Mouse (Mus musculus): ENCODE measurements around the gene Rcn1. TPM values are rescaled to one million over a fixed set of nuclear protein-coding genes. Genes with fewer than 3 reads are reported as not detected.

Gene Rcn1
- polyA plus RNA-seq (2015; fragmentation: Illumina TruSeq; extraction: RNeasy Lipid Tissue Mini Kit (QIAGEN cat#74804); ENCODE audit: insufficient read depth, low replicate concordance) = 36.6 TPM

DNA sequence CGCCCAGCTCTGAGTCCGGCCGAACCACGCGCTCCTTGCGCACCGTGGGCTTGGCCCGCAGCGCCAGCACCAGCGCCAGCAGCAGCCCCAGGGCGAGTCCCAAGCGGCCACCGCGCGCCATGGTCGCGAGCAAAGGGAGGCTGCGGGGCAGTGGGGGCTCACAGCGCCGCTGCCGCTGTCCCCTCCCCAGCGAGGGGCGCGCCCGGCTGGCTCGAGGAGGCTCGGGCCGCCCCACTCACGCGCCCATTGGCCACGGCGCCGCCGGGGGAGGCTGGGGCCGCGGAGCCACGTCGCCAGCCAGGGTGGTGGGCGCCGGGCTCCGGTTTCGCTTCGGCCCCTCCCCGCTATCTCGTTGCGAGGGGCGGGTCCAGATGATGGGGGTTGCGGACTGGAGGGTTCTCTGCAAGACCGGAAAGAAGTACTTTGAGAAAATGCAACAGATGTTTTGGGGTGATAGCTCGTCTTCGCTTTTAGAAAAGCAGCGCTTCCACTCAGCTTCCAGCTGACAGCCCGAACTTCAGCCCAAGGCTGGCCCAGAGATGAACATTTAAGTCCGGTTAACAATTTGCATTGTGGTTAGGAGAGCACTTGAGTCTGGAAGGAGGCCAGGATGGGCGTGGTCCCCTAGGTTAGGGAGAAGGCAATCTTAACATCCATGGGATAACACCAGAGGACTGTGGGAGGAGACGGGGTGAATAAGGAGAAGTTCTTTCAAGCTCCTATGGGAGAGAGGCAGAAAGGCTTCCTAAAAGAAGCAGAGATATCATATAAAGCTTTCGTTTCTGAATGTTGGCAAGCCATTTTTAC, at the start of gene Rcn1:
Rcn1 (minus strand) TSS at position 235 of the 807 bp plus-strand sequence.

Other genes with a start within 250 kb of the Rcn1 start
- gene Them7, start 175.0 kb downstream of the Rcn1 start, polyA plus RNA-seq (2015; fragmentation: Illumina TruSeq; extraction: RNeasy Lipid Tissue Mini Kit (QIAGEN cat#74804); ENCODE audit: insufficient read depth, low replicate concordance) = not detected

Measured in spleen, adult 10 weeks (tissue).